Mouse (Mus musculus) MEL (cell line): ENCODE measurements around the gene Zmym6.

Experiments
- CHD1 ChIP-seq: IDR thresholded peaks from 2 replicates; pipeline ENCODE4 v1.6.1; 2012; ENCODE audit warnings: low read depth, mild to moderate bottlenecking, inconsistent platforms, low read length, improper control_type of control experiment
- CTCF ChIP-seq, 3 experiments: IDR thresholded peaks in 2 of 3; conservative IDR thresholded peaks in 1 of 3; 2 replicates each; pipeline ENCODE4 v1.5.1; 2011 to 2012; ENCODE audit warnings: low read length in 3 of 3, low read depth in 2 of 3, mild to moderate bottlenecking in 2 of 3, improper control_type of control experiment in 1 of 3, inconsistent platforms in 1 of 3, mixed read lengths in 1 of 3, moderate library complexity in 1 of 3; ENCODE audit not compliant: control insufficient read depth in 1 of 3, insufficient read depth in 1 of 3, poor library complexity in 1 of 3, severe bottlenecking in 1 of 3
- MAFK ChIP-seq: IDR thresholded peaks from 2 replicates; pipeline ENCODE4 v1.6.1; 2011; ENCODE audit warnings: low read depth, mild to moderate bottlenecking, low read length, improper control_type of control experiment, borderline replicate concordance
- POLR2AphosphoS5 ChIP-seq: IDR thresholded peaks from 2 replicates; pipeline ENCODE4 v1.6.1; 2012; ENCODE audit warnings: low read depth, borderline replicate concordance, mild to moderate bottlenecking, inconsistent platforms, low read length, moderate library complexity, mixed read lengths
- SIN3A ChIP-seq: IDR thresholded peaks from 2 replicates; pipeline ENCODE4 v1.6.1; 2012; ENCODE audit warnings: low read length, improper control_type of control experiment, inconsistent platforms
- TCF12 ChIP-seq: IDR thresholded peaks from 2 replicates; pipeline ENCODE4 v1.6.1; 2014; ENCODE audit warnings: low read depth, mild to moderate bottlenecking, inconsistent platforms, low read length, improper control_type of control experiment, moderate library complexity
- ZKSCAN1 ChIP-seq: IDR thresholded peaks from 2 replicates; pipeline ENCODE4 v1.6.1; 2012; ENCODE audit warnings: low read depth, mild to moderate bottlenecking, inconsistent platforms, low read length, improper control_type of control experiment, moderate library complexity

GRCm38 (mm10) chr4:127107566-127107965 lies 30.4 kb downstream of the Zmym6 start:
- TF ChIP-seq TCF12 = no peak
- TF ChIP-seq POLR2AphosphoS5 = no peak
- TF ChIP-seq MAFK = no peak
- TF ChIP-seq CHD1 = no peak
- no peak for TF ChIP-seq CTCF (IDR thresholded peaks at IDR 0.05 in 2 of 3, conservative IDR thresholded peaks at IDR 0.05 in 1 of 3; ENCODE audit: control insufficient read depth in 1 of 3, insufficient read depth in 1 of 3, low read depth in 2 of 3, low read length in 3 of 3, poor library complexity in 1 of 3, severe bottlenecking in 1 of 3)
- no peak for TF ChIP-seq ZKSCAN1
- TF ChIP-seq SIN3A = no peak
